Mouse (Mus musculus) granulocyte monocyte progenitor cell, adult 5-6 weeks (primary cell): Measurements from ENCODE around the gene Mff. TPM values are rescaled to one million over a fixed set of nuclear protein-coding genes. Genes with fewer than 3 reads are reported as not detected.

Experiments
- ATAC-seq: replicated peaks from 2 replicates; pipeline ENCODE4 v1.8.0; 2016; ENCODE audit warnings: mild to moderate bottlenecking, moderate TSS enrichment, inconsistent platforms; ENCODE audit not compliant: poor library complexity, severe bottlenecking
- total RNA-seq, 2 experiments: library from RNA; stranded (forward) in 1 of 2; stranded (reverse) in 1 of 2; fragments of 200-712, 200-1000 nt in 1 of 2; fragments of >200 nt in 1 of 2; fragmentation: Nextera tagmentation in 1 of 2; gene quantifications; 2 replicates each; pipeline ENCODE4 v1.2.3; 2014 to 2017

The Mff gene
- total RNA-seq, 2 experiments from 2014 or later, result 101 to 121 TPM

DNA sequence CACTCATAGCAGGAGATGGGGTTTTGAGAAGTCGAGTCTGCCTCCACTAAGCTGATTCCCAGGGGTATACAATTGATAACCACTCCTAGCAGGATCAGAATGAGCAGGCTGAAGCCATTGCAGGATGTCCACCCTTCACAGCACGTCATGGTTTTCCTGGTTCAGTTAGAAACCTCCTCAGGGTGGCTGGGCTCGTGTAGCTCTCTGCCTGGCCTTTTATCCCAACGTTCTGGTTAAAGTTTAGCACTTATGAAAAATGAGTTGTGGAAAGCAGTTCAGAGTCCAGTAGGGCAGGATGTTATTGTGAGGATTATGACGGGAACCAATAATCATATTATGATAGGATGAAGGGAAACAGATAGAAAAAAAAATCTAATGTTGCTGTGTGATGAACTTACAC, 43.6 kb downstream of the Mff start, which contains the start of gene Tm4sf20:
Gene Tm4sf20, minus strand, starts transcription at position 193 of the 400 bp plus-strand sequence.
- no peak for ATAC-seq

GRCm38 (mm10) chr1:82771022-82771586, 46.4 kb downstream of the Mff start, which contains the start of gene Gm47791:
TSS of gene Gm47791 (minus strand) at chr1:82771243.
- no peak for ATAC-seq

DNA sequence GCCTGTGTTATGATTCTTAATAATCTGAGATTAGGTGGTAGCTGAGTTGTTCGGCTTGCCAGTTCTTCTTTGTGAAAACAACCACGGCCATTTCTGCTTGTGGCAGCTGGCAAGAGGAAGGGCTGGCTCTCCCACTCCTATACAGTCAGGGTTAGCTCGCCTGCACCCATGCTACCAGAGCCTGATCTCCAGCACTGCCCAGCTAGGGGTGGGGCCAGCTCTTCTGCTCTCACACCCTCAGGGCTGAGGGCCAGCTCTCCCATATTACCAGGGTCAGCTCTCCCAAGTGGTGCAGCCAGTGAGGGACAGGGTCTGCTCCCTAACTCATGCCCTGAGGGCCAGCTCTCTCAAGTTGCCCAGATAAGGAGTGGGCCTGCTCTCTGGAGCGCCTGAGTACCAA, 47.7 kb downstream of the Mff start:
- ATAC-seq, result no peak

- no peak for ATAC-seq
These were observed 48.5 kb downstream of the Mff start for GRCm38 (mm10) chr1:82773208-82773607.

- no peak for ATAC-seq
These were observed 50.6 kb downstream of the Mff start for GRCm38 (mm10) chr1:82775293-82775692.

GRCm38 (mm10) chr1:82779388-82779966, 54.8 kb downstream of the Mff start:
- ATAC-seq, result no peak

DNA sequence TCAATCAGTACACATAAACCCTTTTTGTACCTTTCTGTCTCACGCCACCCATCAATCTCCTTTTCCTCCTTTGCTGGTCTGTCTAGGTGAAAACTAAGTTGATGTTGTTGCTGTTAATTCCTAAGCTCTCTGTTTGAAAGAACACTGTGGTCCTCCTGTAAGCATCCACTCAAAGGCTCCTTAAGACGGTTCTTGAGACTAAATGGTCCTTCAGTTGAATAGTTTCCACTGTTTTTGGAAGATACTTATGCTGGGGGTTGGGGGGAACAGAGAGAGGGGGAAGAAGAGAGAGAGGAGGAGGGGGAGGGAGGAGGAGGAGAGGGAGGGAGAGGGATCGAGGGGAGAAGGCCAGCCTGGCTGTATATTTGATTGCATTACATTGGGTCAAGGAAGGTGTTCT, 58.9 kb downstream of the Mff start:
- no peak for ATAC-seq

DNA sequence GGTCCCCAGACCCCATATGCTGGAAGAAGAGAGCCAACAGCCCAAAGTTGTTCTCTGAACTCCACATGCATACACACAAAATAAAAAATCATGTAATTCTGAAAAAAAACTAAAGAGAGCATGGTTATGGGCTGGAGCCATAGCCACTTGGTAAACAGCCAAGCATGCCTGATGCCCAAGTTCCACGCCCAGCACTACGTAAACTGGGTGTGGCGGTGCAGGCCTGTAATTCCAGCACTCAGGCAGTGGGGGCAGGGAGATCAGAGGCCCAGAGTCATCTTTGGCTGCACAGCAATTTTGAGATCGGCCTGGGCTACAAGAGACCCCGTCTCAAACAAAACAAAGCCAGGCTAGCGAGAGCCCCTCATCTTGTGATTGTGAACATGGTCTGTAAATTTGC, 60.9 kb downstream of the Mff start:
- no peak for ATAC-seq

- peak; percentile 89 for ATAC-seq
These were observed 62.7 kb downstream of the Mff start for GRCm38 (mm10) chr1:82787414-82787813.

DNA sequence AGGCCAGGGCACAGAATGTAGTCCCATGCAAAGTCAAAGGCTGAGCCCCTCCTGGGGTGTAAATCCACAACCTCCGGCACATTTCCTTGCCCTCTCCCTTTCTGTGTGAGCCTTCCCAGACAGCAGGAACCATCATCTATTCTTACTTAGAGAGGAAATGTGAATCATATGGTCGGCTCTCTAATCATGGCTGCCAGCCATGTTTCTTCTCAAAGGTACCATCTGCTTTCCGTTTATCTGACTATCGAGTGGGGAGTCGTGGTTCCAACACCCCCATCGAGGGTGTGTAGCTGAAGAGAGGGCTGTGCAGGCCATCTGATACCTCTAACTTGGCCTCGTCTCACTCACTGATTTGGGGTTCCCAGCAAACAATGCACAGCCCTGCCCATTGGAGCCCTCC, 63.4 kb downstream of the Mff start:
- ATAC-seq, result no peak

DNA sequence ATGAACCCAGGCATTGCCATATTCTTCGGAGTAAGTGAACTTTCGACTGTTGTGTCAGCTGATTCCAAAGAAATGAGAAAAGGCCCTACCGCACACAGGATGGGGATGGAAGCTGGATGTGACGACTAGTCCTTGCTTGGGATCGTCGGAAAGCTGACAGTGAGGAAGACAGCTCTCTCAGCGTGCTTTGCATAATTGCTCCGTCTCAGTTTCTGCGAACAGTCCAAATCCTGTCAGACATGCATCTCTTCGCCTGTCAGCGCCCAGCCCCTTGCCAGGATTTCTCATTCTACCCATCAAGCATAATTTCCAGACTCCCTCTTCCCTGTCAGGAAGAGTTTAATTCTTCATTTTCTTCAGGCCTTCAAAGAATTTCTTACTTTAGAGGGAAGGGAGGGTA, 66.4 kb downstream of the Mff start:
- no peak for ATAC-seq

- ATAC-seq, result no peak
These were observed 67.5 kb downstream of the Mff start for GRCm38 (mm10) chr1:82792238-82792637.

- ATAC-seq, result no peak
These were observed 68.4 kb downstream of the Mff start for GRCm38 (mm10) chr1:82793110-82793509.

- no peak for ATAC-seq
These were observed 69.3 kb downstream of the Mff start for GRCm38 (mm10) chr1:82793986-82794385.

DNA sequence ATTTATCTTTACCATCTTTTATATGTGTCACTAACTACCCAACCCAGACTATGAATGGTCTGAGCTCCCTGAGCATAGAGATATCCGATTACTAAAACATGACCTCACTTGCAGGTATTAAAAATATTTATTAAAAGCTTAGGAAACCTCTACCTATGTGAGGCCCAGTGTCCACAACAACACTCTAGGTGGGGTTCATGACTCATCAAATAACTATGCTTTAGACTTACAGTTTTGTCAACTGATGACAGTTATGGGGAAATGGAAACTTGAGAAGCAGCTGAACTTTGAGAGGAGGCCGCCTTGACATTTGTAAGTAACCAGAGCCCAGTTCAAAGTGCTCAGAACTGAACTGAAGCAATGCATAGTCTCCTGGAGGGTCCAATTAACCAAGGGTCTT, 70.5 kb downstream of the Mff start:
- ATAC-seq, result no peak

- peak; percentile 51 for ATAC-seq
These were observed 71.2 kb downstream of the Mff start for GRCm38 (mm10) chr1:82795702-82796443.

GRCm38 (mm10) chr1:82797088-82797487, 72.4 kb downstream of the Mff start:
- ATAC-seq, result peak; percentile 45

DNA sequence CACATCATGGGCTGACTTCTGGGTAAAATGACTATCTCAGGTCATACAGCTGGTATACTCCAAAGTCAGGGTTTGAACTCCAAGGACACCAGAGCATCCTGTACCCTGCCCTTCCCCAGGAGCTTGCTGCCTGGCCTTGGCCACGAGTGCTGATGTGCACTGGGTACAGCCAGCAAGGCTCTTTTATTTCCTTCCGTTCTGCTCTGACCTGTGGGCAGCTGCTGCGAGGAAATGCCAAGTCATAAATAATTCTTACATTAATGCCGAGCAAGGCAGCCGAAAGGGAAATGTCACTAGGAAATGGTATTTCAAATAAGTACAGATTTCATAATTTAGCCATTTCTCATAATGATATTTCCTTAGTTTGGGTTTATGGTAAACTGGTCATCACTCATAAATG, 73.6 kb downstream of the Mff start:
- ATAC-seq, result peak; percentile 49

DNA sequence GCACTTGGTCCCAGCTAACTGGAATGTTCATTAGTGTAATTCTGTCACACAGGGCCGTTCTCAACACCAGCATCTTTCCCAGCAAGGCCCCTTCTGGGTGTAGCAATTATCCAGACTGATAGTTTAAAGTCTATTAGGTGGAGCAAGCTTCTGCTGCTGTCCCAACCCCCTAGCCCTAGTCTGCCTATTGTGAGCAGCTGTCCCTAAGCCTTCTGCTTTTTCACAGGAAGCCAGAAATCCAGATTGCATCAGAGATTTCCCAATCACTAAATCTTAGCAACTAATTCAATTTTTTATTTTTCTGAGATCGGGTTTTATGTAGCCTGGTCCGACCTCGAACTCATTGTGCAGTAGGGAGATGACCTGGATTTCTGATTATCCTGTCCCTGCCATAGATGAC, 74.2 kb downstream of the Mff start:
- ATAC-seq, result peak; percentile 67

GRCm38 (mm10) chr1:82801105-82801783, 76.6 kb downstream of the Mff start:
- no peak for ATAC-seq
